Mouse (Mus musculus) CD4-positive, CD25-positive, alpha-beta regulatory T cell, adult 9 weeks (primary cell): Measurements from ENCODE around the gene Olfr642. TPM values are rescaled to one million over a fixed set of nuclear protein-coding genes. Genes with fewer than 3 reads are reported as not detected.

Experiments used
- polyA plus RNA-seq: library from polyadenylated mRNA; unstranded; fragments of 100-300 nt; shearing (Covaris generic); gene quantifications from one replicate; pipeline ENCODE4 v1.2.1, GENCODE M21; 2017

Gene Olfr642
- polyA plus RNA-seq = 0.06 TPM

DNA sequence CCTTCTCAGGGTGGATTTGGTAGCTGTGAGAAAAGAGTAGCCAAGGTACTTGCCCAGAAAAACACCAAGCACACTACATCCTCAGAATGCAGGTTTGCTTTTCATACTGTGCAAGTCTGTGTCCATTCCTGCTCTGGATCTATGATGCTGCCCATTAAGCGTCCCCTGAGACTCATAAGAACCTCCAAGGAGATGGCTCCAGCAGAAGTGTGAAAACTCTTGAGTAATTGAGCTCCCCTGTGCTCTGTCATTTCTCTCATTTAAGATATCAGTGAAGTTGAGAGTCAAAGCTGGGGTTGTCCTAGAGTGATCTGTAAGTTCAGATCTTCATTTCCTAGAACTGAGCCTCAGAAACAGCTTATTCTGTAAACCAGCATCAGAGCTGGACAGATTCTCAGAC is at the start of gene Olfr642:
TSS of gene Olfr642 (minus strand) at position 101 of the 400 bp plus-strand sequence.

DNA sequence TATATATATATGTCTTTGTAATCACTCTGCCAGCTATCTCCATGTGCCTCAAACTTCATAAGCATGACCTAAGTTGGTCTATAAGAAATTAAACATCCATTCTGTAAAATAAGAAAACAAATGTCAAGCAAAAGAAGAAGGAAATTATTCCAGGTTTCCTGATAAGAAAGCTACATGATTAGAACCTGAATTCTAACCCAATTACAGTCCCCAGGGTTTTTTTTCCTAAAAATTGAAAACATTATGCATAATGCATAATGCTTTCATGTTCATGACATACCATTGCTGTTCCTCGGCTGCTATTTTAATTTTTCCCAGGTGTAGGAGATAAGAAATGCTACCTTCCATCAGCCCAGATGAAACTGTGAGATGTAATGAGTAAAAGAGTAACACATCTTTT is 32.9 kb upstream of the Olfr642 start, which contains the start of gene Olfr645:
TSS of gene Olfr645 (minus strand) at position 101 of the 400 bp plus-strand sequence.

DNA sequence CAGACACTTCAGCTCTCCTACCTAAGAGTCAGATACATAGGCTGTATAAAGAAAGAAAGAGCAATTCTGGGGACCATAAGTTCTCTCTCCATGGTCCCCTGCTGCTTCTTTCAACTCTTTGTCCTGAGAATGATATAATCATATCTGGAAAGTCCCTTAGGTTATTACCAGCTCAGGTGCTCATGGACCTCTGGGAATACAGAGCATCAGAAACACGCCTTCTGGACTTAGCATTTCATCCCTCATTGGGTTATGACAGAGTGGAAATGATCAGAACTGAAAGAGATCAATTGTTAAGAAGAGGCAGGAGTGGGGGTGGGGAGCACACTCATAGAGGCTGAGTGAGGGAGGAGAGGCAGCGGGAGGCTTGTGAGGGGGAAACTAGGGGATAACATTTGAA is 19.3 kb upstream of the Olfr642 start, which contains the start of gene Olfr644:
TSS of gene Olfr644 (minus strand) at position 101 of the 400 bp plus-strand sequence.

DNA sequence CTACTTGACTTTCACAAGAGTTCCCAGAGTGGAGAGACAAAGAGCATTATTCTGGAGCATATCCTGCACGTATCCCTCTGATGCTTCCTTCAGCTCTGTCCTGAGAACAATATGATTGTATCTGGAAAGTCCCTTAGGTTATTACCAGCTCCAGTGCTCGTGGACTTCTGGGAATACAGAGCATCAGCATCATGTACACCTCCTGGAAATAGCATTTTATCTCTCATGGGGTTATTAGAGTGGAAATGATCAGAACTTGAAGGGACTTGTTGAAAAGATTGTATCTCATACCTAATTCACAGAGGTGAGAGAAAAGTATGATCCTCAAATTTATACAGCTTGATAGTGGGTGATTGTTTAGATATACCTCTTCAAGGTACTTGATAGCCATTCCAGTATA is 8.9 kb upstream of the Olfr642 start, which contains the start of gene 4930516K23Rik:
TSS of gene 4930516K23Rik (minus strand) at position 101 of the 400 bp plus-strand sequence.

DNA sequence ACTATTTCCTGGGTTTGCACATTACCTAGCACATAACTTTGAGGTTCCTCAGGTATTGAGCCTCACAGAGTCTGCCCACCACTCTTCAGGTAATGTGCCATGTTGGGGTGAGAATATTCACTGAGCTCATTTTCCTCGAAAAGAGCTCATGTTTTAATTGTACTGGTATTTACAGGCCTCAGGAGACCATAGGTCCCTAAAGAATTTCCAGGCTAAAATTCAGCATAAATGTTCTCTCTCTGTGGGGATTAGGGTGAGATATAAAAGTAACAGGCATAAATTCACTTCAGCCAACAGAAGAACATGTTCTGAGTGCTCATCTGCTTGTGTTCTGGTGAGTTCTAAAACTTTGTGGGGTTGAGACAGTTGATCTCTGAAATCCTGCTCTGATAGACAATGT is 17.3 kb downstream of the Olfr642 start, which contains the start of gene Olfr641:
TSS of gene Olfr641 (plus strand) at position 301 of the 400 bp plus-strand sequence.

DNA sequence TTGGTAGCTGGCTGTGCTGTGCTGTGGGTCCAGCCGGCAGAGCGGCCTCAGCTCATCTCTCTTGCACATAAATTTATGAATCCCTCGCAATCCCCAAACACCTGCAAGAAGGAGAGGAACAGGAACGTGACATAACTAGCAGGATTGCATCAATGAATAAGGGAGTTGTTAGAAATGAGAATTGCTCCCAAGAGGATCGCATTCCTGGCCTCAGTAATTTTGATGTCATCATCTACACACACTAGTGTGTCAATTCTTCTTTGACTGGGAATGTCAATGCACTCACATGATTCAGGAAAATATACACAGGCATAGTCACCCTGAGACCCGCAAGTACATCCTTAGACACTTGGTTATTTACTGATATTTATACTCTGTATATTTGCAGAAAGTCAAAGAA is 27.0 kb downstream of the Olfr642 start, which contains the start of gene Olfr640:
TSS of gene Olfr640 (minus strand) at position 101 of the 400 bp plus-strand sequence.

DNA sequence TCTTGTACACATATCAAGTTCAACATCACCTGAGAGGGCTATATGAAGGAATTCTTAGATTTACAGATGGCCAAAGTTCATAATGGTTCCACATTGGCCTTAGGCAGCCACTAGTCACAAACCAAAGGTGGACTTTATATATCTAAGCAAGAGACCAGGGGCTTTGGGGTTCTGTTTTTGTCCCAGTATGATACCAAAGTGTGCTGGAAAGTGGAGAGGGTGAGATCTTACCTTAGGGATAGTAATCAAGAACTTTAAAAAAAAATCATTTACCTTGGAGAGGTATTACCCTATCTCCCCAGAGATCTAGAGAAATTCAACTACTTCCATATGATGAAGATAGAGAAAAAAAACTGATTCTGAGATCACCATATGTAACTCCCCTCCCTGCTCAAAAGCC is 35.3 kb downstream of the Olfr642 start, which contains the start of gene Olfr639:
TSS of gene Olfr639 (minus strand) at position 101 of the 400 bp plus-strand sequence.

DNA sequence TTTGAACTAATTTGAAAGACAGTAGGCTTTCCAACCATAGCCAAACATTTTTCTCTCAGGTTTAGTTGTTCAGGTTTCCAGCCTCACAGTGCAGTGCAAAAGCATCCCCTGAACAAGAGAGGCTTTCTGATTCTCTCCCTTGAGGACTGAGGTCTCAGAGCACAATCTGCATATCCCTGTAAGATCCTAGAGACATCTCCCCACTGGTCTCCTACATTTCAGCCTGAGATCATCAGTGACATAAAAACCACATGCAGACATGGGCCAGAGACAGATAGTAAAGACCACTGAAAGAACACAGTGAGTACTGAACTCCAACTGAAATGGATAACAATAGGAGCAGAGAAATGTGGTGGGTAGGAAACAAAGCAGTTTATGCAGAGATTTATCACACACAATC is 54.0 kb downstream of the Olfr642 start, which contains the start of gene Olfr638:
TSS of gene Olfr638 (plus strand) at position 301 of the 400 bp plus-strand sequence.

Other genes starting within 250 kb of the Olfr642 start
- 19.9 TPM for gene Hbb-bt, start 238.7 kb downstream of the Olfr642 start, polyA plus RNA-seq
- gene Hbb-bs, start 224.6 kb downstream of the Olfr642 start, polyA plus RNA-seq = 82.8 TPM
- gene Hbb-bh2, start 212.1 kb downstream of the Olfr642 start, polyA plus RNA-seq = not detected
- not detected for gene Hbb-bh1, start 209.5 kb downstream of the Olfr642 start, polyA plus RNA-seq
- gene Hbb-y, start 199.4 kb downstream of the Olfr642 start, polyA plus RNA-seq = not detected
- gene Olfr66, start 166.4 kb downstream of the Olfr642 start, polyA plus RNA-seq = not detected
- gene Olfr64, start 158.2 kb downstream of the Olfr642 start, polyA plus RNA-seq = not detected
- not detected for gene Olfr65, start 149.2 kb downstream of the Olfr642 start, polyA plus RNA-seq
- gene Olfr631, start 123.8 kb downstream of the Olfr642 start, polyA plus RNA-seq = not detected
- not detected for gene Olfr632, start 118.3 kb downstream of the Olfr642 start, polyA plus RNA-seq
- gene Olfr633, start 108.2 kb downstream of the Olfr642 start, polyA plus RNA-seq = not detected
- 0.04 TPM for gene Olfr635, start 81.5 kb downstream of the Olfr642 start, polyA plus RNA-seq
- not detected for gene Olfr638, start 53.9 kb downstream of the Olfr642 start, polyA plus RNA-seq
- not detected for gene Olfr639, start 35.4 kb downstream of the Olfr642 start, polyA plus RNA-seq
- gene Olfr640, start 27.1 kb downstream of the Olfr642 start, polyA plus RNA-seq = not detected
- gene Olfr641, start 17.2 kb downstream of the Olfr642 start, polyA plus RNA-seq = not detected
- gene 4930516K23Rik, start 8.8 kb upstream of the Olfr642 start, polyA plus RNA-seq = not detected
- not detected for gene Olfr644, start 19.2 kb upstream of the Olfr642 start, polyA plus RNA-seq
- gene Olfr645, start 32.8 kb upstream of the Olfr642 start, polyA plus RNA-seq = not detected
- gene Olfr646, start 52.2 kb upstream of the Olfr642 start, polyA plus RNA-seq = not detected
- not detected for gene Ubqln5, start 77.2 kb upstream of the Olfr642 start, polyA plus RNA-seq
- not detected for gene Olfr643, start 84.7 kb upstream of the Olfr642 start, polyA plus RNA-seq
- gene Ubqln3, start 90.6 kb upstream of the Olfr642 start, polyA plus RNA-seq = not detected
- not detected for gene Ubqlnl, start 97.9 kb upstream of the Olfr642 start, polyA plus RNA-seq
- not detected for gene Olfm5, start 112.2 kb upstream of the Olfr642 start, polyA plus RNA-seq
- gene Olfr648, start 130.7 kb upstream of the Olfr642 start, polyA plus RNA-seq = 0.26 TPM
- not detected for gene Olfr649, start 143.3 kb upstream of the Olfr642 start, polyA plus RNA-seq
- 1.7 TPM for gene Trim6, start 166.1 kb upstream of the Olfr642 start, polyA plus RNA-seq
- gene Trim34a, start 191.8 kb upstream of the Olfr642 start, polyA plus RNA-seq = 63.8 TPM
- gene Trim5, start 235.4 kb upstream of the Olfr642 start, polyA plus RNA-seq = 34.1 TPM